Mouse (Mus musculus) midbrain, embryonic 16.5 days (tissue): Measurements from ENCODE around the gene Rab26. TPM values are rescaled to one million over a fixed set of nuclear protein-coding genes. Genes with fewer than 3 reads are reported as not detected.
A peak's percentile ranks its signal among the peaks of the same experiment; 100 is the strongest.

Experiments
- ATAC-seq: fragments of 200-750 bp; cut with Nextera tagmentation; 2 replicates; pipeline ENCODE4 v1.8.0; 2017; ENCODE audit warnings: moderate TSS enrichment
- H3K27ac ChIP-seq: fragments of 300-500 bp; sonication (generic); 2 replicates; pipeline ENCODE4 v1.5.1; 2014; ENCODE audit warnings: mild to moderate bottlenecking, low read length, mixed read lengths
- H3K27me3 ChIP-seq: fragments of 300-500 bp; sonication (generic); 2 replicates; pipeline ENCODE4 v1.6.1; 2014; ENCODE audit warnings: low read depth, low read length, mixed read lengths; ENCODE audit not compliant: control insufficient read depth, insufficient read depth
- H3K36me3 ChIP-seq: fragments of 300-500 bp; sonication (generic); 2 replicates; pipeline ENCODE4 v1.6.1; 2014; ENCODE audit warnings: mild to moderate bottlenecking, low read length, moderate library complexity, mixed read lengths; ENCODE audit not compliant: control insufficient read depth, insufficient read depth
- H3K4me1 ChIP-seq: fragments of 300-500 bp; sonication (generic); 2 replicates; pipeline ENCODE4 v1.6.1; 2014; ENCODE audit warnings: mild to moderate bottlenecking, low read length, mixed read lengths; ENCODE audit not compliant: control insufficient read depth, insufficient read depth
- H3K4me2 ChIP-seq: fragments of 300-500 bp; sonication (generic); 2 replicates; pipeline ENCODE4 v1.6.1; 2014; ENCODE audit warnings: mild to moderate bottlenecking, low read length, mixed read lengths
- H3K4me3 ChIP-seq: fragments of 300-500 bp; sonication (generic); 2 replicates; pipeline ENCODE4 v1.5.1; 2014; ENCODE audit warnings: low read depth, mild to moderate bottlenecking, low read length, moderate library complexity, mixed read lengths
- H3K9ac ChIP-seq: fragments of 300-500 bp; sonication (generic); 2 replicates; pipeline ENCODE4 v1.6.1; 2014; ENCODE audit warnings: low read depth, low read length, mixed read lengths
- H3K9me3 ChIP-seq: fragments of 300-500 bp; sonication (generic); replicated peaks from 2 replicates; pipeline ENCODE4 v1.6.1; 2014; ENCODE audit warnings: mild to moderate bottlenecking, low read length, mixed read lengths; ENCODE audit not compliant: control insufficient read depth, poor library complexity, severe bottlenecking
- WGBS: fragments of 180-500 bp; shearing (Covaris S2); extraction: QIAGEN DNeasy Blood & Tissue Kit; methylation state at CpG from one replicate; pipeline ENCODE4 v1.1.7; 2014; 5-methylcytosine and 5-hydroxymethylcytosine counted together
- polyA plus RNA-seq: library from polyadenylated mRNA; unstranded; fragments of >200 nt; fragmentation: Nextera tagmentation; extraction: Ambion mirVana; gene quantifications from 2 replicates; pipeline ENCODE4 v1.2.1, GENCODE M21; 2015

The Rab26 gene
- polyA plus RNA-seq, 1 experiment from 2014 or later, result 14.7 TPM

GRCm38 (mm10) chr17:24527723-24528559 lies 6.1 kb downstream of the Rab26 start, which contains the start of gene Traf7:
Gene Traf7, minus strand, starts transcription at chr17:24527938.
- WGBS, result under 1% methylated on average over 40 of the region's 40 CpGs
- Histone ChIP-seq H3K9ac (peak within 1 kb of the TSS; percentile 85), H3K4me2 (peak within 1 kb of the TSS; percentile 94), H3K27ac (peak within 1 kb of the TSS; percentile 85), H3K27me3 (no peaks in the 10 kb centered on the region; the same call in 1 of the 2 replicates), H3K4me1 (peaks cover 35% of the 10 kb centered on the region), H3K9me3 (no peaks in the 10 kb centered on the region), H3K36me3 (no peaks in the 10 kb centered on the region; the same call in 1 of the 2 replicates), H3K4me3 (peak within 1 kb of the TSS; percentile 74)
- peak; percentile 97 for ATAC-seq

- H3K4me1 ChIP-seq, result peaks cover 31% of the 10 kb centered on the region
- under 1% methylated on average over 19 of the region's 19 CpGs for WGBS
Observed at GRCm38 (mm10) chr17:24527315-24527714, 6.7 kb downstream of the Rab26 start.

GRCm38 (mm10) chr17:24524734-24525133 lies 9.3 kb downstream of the Rab26 start:
- H3K4me1 ChIP-seq, result peaks cover 23% of the 10 kb centered on the region
- H3K9ac ChIP-seq, result no peak overlapping the region
- 84% methylated on average over 2 of the region's 2 CpGs for WGBS
- no peak for ATAC-seq
- no peaks in the 10 kb centered on the region for H3K27me3 ChIP-seq
- no peak overlapping the region for H3K27ac ChIP-seq
- no peaks in the 10 kb centered on the region for H3K9me3 ChIP-seq
- no peak overlapping the region for H3K4me3 ChIP-seq
- no peak overlapping the region for H3K4me2 ChIP-seq
- no peaks in the 10 kb centered on the region; the same call in 1 of the 2 replicates for H3K36me3 ChIP-seq

More at GRCm38 (mm10) chr17:24527315-24527714, 6.7 kb downstream of the Rab26 start:
- Histone ChIP-seq H3K9ac (peak overlapping the region; percentile 85), H3K27ac (peak overlapping the region; percentile 85), H3K4me3 (peak overlapping the region; percentile 74), H3K9me3 (no peaks in the 10 kb centered on the region), H3K36me3 (no peaks in the 10 kb centered on the region; the same call in 1 of the 2 replicates), H3K27me3 (no peaks in the 10 kb centered on the region; the same call in 1 of the 2 replicates), H3K4me2 (peak overlapping the region; percentile 77)
- ATAC-seq, result 0 out of 2 replicates have a peak, but pooled peaks have one; percentile 0

DNA sequence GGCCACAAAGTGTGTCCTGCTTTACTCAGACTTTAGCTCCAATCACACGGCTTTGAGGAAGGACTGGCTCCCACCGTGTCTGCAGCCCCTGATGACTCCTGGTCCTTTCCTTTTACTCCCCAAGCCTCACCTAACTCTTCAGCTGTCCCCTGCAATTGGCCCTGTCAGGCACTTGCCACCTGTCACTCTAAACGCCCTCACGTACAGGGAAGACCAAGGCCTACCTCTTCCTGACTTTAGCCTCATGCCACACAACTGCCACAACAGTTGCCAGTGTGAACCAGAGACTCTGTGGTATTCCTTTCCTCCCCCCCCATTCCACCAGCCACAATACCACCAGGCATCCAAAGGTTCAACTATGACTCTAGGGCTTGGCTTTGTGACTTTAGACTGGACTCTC lies 13.6 kb downstream of the Rab26 start:
- Histone ChIP-seq H3K27ac (no peak overlapping the region), H3K36me3 (peaks cover 21% of the 10 kb centered on the region), H3K27me3 (no peaks in the 10 kb centered on the region), H3K9me3 (no peaks in the 10 kb centered on the region), H3K4me3 (no peak overlapping the region), H3K4me2 (no peak overlapping the region), H3K9ac (no peak overlapping the region), H3K4me1 (no peaks in the 10 kb centered on the region)
- no peak for ATAC-seq
- 95% methylated on average over 4 of the region's 4 CpGs for WGBS

DNA sequence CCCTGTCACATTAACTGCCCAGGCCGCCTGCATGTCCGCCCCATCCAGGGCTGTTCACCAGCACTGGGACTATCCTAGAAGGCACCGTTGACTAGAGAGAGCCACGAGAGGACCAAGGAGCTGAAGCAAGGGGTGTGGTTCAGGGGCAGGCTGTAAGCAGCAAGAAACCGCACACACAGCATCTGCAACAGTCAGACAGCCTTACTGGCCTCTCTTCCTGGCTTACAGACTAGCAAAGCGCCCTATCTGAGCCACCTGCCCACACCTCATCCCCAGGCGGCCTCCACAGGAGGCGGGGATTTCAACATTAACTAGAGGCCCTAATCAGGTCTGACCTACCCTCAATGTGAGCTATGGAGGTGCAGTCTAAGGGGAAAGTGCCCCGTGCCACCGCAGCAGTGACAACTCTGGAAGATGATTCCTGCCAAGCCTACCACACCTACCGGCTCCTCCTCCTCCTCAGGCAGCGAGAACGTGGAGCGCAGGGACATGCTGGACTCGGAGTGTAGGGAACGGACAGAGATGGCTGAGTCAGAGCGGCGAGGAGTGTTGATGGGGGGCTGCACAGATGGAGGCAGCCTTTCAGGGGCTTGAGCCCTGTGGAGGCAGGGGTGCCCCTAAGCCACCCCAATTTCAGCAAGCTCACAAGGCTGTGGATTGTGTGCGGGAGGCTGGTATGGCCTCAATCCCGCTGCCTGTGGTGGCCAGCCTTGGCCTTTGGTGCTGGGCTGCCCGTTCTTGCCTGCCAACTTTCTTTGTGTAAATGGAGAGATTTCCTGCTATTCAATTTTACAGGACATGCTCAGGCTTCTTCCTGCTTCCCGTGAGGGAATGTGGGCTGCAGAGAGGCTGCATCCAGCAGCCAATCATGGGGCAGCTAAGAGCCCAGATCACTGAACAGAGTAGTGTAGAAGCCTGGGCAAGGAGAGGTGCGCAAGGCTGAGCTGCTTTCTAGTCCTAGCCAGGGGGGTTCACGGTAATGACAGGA lies 19.4 kb downstream of the Rab26 start:
- H3K27ac ChIP-seq, result no peak overlapping the region; the same call in 1 of the 2 replicates
- H3K27me3 ChIP-seq, result no peaks in the 10 kb centered on the region
- H3K9me3 ChIP-seq, result no peaks in the 10 kb centered on the region
- H3K9ac ChIP-seq, result no peak overlapping the region
- H3K36me3 ChIP-seq, result peaks cover 43% of the 10 kb centered on the region
- 88% methylated on average over 24 of the region's 24 CpGs for WGBS
- H3K4me1 ChIP-seq, result no peaks in the 10 kb centered on the region
- no peak overlapping the region for H3K4me3 ChIP-seq
- H3K4me2 ChIP-seq, result no peak overlapping the region
- ATAC-seq, result no peak

- 51% methylated on average over 5 of the region's 5 CpGs for WGBS
- H3K4me3 ChIP-seq, result no peak overlapping the region
- no peak overlapping the region for H3K4me2 ChIP-seq
- no peaks in the 10 kb centered on the region for H3K4me1 ChIP-seq
- no peak overlapping the region for H3K9ac ChIP-seq
- no peak overlapping the region for H3K27ac ChIP-seq
- peak; percentile 58; the same call in 1 of the 2 replicates for ATAC-seq
- H3K36me3 ChIP-seq, result peaks cover 49% of the 10 kb centered on the region
- H3K9me3 ChIP-seq, result no peaks in the 10 kb centered on the region
- no peaks in the 10 kb centered on the region for H3K27me3 ChIP-seq
Observed at GRCm38 (mm10) chr17:24513609-24514008, 20.4 kb downstream of the Rab26 start.

DNA sequence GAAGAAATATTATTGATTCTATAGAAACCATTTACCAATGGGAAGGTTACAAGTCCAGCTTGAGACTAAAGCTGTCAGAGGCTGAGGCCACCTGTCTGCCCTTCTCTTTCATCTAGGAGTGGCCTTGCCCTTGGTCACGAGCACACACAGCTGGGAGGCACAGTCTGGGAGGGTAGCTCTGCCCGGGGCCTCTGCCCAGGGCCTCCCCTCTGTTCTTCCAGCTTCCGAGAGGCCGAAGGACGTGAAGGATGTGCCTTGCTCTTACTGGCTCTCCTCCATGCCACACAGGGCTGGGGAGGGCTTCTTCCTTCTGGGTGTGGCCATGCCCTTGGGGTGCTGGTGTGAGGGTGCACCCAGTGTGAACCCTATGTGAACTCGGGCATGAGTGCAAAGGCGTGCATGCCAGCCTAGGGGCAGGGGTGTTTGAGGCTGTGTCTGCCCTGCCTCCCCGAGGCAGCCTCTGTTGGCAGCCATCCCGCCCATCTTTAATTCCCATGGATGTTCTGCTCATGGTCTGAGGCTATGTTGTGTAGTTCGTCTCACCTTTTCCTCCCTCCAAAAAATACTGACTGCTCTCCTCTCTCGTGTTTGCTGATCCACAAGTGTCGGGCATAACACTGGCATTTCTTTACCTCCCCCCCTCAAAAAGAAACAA lies 26.1 kb downstream of the Rab26 start:
- WGBS, result 83% methylated on average over 12 of the region's 12 CpGs
- Histone ChIP-seq H3K9ac (no peak overlapping the region), H3K27ac (no peak overlapping the region)

DNA sequence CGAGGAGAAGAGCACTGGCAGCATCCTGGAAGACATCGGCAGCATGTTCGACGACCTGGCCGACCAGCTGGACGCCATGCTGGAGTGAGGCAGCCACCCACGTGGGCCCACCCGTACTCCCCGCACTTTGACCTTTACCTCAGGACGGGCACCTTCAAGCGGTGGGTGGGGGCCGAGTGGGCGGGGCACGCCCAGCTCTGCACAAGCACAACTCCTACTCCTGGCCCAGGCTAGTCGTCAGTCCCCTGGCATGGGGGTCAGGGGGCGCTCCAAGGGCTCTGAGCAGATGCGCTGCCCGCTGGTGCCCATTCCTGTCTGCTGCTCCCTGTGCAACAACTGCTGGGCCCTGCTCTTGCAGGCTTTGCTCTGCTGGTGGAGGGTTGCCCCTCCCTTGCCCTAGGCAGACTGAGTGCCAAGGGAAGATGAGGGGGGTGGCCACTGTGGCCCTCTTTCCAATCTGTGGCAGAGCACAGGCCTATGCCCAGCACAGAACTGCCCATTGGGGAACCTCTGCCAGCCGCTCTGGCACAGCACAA lies 26.8 kb downstream of the Rab26 start:
- Histone ChIP-seq H3K27me3 (no peaks in the 10 kb centered on the region), H3K4me3 (no peak overlapping the region), H3K9me3 (no peaks in the 10 kb centered on the region), H3K4me1 (no peaks in the 10 kb centered on the region; the same call in 1 of the 2 replicates), H3K9ac (no peak overlapping the region), H3K4me2 (no peak overlapping the region), H3K27ac (no peak overlapping the region), H3K36me3 (peaks cover 70% of the 10 kb centered on the region)
- ATAC-seq, result no peak
- WGBS, result 50% methylated on average over 19 of the region's 19 CpGs

More for the DNA sequence above, 26.1 kb downstream of the Rab26 start:
- Histone ChIP-seq H3K27me3 (no peaks in the 10 kb centered on the region), H3K4me3 (no peak overlapping the region), H3K4me2 (no peak overlapping the region), H3K4me1 (no peaks in the 10 kb centered on the region; the same call in 1 of the 2 replicates), H3K9me3 (no peaks in the 10 kb centered on the region), H3K36me3 (peaks cover 66% of the 10 kb centered on the region)
- no peak for ATAC-seq
